Mouse (Mus musculus) spleen, postnatal 36 days (tissue): ENCODE measurements at regions not wholly inside any gene's neighbourhood (a gene's known extent, or its start where the extent isn't known, plus 50 kb on each side); places are given as distances from the start of the nearest gene placed in this dataset.
"Not testable (repeated sequence)": the region's sequence is repeated elsewhere in the genome, so short reads cannot be mapped to it uniquely, and the experiment has no call there.

Experiments
- DNase-seq, 2 experiments: peaks; one replicate each; pipeline ENCODE4 v3.0.0; 2022; ENCODE audit warnings: low spot score in 2 of 2, mixed read lengths in 1 of 2

GRCm38 (mm10) chr14:53331153-53331552 is 835.6 kb upstream of the Olfr1507 start:
- not testable (repeated sequence) for DNase-seq

DNA sequence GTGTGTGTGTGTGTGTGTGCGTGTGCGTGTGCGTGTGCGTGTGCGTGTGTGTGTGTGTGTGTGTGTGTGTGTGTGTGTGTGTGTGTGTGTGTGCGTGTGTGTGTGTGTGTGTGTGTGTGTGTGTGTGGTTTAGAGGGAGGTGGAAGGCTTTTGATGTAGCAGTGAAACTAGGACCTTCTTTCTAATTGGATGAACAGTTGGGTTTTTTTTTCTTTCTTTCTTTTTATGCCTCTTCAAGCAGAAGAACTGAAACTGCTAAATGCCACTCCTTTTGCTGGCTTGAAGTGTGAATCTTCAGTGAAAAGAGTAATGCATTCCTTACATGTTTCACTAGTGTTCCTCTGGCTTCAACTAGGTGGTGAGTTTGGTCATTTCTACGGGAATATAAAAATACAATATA is 828.8 kb upstream of the Olfr1507 start:
- not testable (repeated sequence) for DNase-seq

- not testable (repeated sequence) for DNase-seq
These were observed 823.2 kb upstream of the Olfr1507 start for GRCm38 (mm10) chr14:53318512-53319309.

GRCm38 (mm10) chr14:53312490-53312889 is 816.9 kb upstream of the Olfr1507 start:
- peak in 1 of 2 experiments; percentile 0 for DNase-seq

DNA sequence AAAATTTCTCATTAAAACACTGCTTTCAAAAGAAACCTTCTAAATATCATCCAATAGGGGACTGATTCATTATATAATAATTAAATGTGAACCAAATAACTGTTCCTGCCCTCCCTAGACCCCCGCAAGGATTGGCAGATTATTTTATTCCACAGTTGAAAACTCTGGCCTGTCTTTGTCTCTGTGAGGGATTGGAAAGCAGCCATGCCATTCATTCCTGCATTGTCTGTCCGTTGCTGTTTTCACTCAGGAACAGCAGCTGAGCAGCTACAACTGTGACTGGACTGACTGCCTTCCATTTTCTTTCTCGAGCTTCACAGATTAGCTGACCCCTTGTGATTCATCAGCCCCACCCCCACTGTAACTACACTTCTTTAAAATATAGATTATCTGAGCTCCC is 807.6 kb upstream of the Olfr1507 start:
- not testable (repeated sequence) for DNase-seq

GRCm38 (mm10) chr14:53302491-53302829 is 806.9 kb upstream of the Olfr1507 start:
- DNase-seq: not testable (repeated sequence)

DNA sequence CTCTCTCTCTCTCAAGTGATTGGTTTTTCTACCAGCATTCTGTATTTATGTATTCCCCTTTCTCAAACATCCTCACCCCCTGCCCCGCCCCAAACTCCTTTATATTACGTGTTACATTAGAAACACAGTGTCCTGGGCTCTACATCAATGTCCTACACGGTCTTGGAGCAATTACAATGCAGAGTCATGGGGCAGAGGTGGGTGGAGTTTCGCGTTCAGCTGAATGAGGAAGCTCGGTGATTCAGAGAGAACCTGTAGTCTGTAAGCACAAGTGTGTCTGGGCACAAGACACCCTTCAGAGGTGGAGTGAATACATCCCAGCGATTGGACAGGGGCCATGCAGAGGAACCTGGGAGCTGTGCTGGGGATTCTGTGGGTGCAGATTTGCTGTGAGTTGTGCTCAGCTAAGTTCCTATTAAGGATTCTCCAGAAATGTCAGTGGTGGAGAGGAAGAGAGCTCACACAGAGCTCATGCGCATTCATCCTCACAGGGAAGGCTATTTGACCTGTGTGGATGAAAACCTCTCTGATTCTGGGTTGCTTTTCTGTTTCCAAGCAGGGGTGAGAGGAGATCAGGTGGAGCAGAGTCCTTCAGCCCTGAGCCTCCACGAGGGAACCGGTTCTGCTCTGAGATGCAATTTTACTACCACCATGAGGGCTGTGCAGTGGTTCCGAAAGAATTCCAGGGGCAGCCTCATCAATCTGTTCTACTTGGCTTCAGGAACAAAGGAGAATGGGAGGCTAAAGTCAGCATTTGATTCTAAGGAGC is 806.4 kb upstream of the Olfr1507 start:
- not testable (repeated sequence) for DNase-seq

DNA sequence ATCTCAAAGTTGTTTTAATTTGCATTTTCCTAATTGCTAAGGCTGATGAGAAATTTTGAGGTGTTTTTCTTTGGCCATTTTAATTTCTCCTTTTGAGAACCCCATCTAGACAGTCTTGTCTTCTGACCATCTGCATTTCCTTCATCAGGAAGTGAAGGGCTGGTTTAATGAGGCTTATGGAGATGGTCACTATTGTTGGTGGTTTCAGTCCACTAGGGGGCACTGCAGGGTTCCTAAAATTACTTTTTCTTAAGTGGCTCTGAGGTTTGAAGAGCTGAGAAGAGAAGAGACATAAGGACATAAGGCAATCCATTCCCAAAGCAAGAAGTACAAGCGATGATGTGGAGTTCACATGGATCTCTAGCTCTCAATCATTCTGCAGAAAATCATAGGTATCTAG is 805.6 kb upstream of the Olfr1507 start:
- not testable (repeated sequence) for DNase-seq

DNA sequence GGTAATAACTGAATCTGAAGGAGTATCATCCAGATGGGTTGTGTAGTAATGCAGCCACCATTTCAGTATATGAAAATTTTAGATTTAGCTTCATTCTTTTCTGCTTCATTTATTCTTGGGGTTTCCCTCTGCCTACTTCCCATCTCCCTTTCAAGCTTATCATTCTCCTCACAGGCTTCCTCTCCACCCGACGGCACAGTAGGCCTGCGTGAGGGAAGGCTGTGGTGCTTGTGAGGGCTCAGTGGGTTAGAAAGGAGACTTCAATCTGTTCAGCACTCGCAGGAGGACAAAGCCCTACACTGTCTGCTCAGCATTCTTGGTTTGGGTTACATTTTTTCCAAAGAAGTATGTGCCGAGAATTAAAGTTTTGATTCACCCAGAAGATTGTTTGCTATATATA is 804.2 kb upstream of the Olfr1507 start:
- not testable (repeated sequence) for DNase-seq

GRCm38 (mm10) chr14:53283350-53284141 is 788.0 kb upstream of the Olfr1507 start:
- not testable (repeated sequence) for DNase-seq

- not testable (repeated sequence) for DNase-seq
These were observed 777.7 kb upstream of the Olfr1507 start for GRCm38 (mm10) chr14:53273218-53273617.

DNA sequence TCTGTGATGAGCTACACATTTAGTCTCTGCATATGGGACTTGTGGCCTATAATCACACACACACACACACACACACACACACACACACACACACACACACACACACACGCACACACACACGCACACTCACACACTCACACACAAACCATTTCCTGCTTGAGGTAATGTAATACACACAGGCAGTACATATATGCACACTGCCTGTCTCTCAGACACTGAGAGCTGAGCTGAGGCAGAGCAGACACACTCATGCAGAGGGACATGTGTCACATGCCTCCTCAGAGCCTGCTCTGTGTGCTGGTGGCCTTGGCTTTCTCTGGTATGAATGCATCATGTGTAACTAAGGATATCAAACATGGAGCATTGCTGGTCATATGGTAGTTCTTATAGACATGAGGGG is 772.1 kb upstream of the Olfr1507 start:
- DNase-seq: not testable (repeated sequence)

GRCm38 (mm10) chr14:53255962-53256361 is 760.4 kb upstream of the Olfr1507 start:
- DNase-seq: not testable (repeated sequence)

GRCm38 (mm10) chr14:53253470-53253869 is 757.9 kb upstream of the Olfr1507 start:
- not testable (repeated sequence) for DNase-seq

GRCm38 (mm10) chr14:53231142-53231541 is 735.6 kb upstream of the Olfr1507 start:
- DNase-seq: not testable (repeated sequence)

- not testable (repeated sequence) for DNase-seq
These were observed 729.2 kb upstream of the Olfr1507 start for GRCm38 (mm10) chr14:53224789-53225188.

- not testable (repeated sequence) for DNase-seq
These were observed 715.0 kb upstream of the Olfr1507 start for GRCm38 (mm10) chr14:53210554-53210953.

GRCm38 (mm10) chr14:53209258-53209657 is 713.7 kb upstream of the Olfr1507 start:
- not testable (repeated sequence) for DNase-seq

DNA sequence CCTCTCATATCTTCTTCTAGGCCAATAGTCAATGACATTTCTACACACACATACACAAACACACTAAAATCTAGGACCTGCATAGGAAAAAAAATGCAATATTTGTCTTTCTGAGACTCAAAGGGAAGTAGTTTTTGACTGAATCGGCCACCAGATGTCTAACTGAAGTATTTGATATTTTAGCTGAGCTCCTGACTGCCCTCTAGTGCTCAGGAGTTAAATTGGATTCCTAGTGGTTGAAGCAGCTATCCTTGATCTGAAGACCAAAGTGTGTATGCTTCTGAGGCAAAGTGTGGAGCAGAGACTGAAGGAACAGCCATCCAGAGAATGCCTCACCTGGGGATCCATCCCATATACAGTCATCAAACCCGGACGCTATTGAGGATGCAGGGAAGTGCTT is 695.4 kb upstream of the Olfr1507 start:
- DNase-seq: not testable (repeated sequence)

DNA sequence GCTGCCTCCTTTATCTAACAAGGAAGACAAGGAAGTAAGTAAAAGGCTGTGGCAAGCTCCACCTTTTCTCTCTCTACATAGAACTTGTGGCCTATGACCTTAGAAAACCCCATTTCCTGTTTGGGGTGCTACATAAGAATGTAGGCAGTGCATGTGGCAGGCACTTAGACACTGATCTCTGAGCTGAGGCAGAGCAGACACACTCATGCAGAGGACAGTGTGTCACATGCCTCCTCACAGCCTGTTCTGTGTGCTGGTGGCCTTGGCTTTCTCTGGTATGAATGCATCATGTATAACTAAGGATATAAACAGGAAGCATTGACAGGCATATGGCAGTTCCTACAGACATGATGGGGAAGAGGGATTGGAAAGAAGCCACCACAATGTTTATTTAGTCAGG is 678.5 kb upstream of the Olfr1507 start:
- not testable (repeated sequence) for DNase-seq

GRCm38 (mm10) chr14:53166327-53166726 is 670.8 kb upstream of the Olfr1507 start:
- DNase-seq: not testable (repeated sequence)

DNA sequence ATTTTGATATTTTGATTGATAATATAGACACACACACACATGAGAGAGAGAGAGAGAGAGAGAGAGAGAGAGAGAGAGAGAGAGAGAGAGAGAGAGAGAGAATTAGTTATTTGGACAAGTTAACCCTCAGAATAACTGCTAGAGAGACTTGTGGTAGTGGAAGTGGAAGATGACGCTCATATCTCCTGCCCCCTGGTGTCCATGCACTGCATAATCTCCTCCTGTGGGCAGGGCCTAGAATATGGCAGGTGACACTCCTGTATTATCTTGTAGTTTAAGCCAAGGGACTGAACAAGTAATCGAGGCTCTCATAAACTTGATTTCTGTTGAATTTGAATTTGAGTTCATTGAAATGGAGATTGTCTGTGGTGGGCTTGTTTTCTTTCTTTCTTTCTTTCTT is 663.5 kb upstream of the Olfr1507 start:
- DNase-seq: not testable (repeated sequence)
